Mouse (Mus musculus): ENCODE results near the gene Trpm3.

Trpm3 gene

DNA sequence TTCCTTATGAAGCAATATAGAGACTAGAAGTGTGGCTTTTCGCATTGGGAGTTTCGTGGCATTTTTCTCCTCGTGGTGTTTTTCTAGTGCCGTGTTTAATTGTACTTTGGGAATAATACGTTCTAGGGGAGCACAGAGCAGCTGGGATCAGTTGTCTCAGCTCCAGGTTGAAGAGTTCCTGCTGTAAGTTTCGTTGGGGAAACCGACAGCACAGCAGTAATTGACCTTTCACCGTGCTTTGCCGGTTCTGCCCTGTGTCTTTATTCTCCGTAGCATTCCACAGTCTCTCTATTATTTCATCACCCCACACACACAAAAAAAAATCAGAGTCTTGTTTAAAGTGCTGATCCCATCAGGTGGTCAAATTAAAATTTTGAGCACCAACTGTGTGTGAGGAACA is 496.8 kb downstream of the Trpm3 start:
- no peak for DNase-seq (ENCODE audit: low read depth)

DNA sequence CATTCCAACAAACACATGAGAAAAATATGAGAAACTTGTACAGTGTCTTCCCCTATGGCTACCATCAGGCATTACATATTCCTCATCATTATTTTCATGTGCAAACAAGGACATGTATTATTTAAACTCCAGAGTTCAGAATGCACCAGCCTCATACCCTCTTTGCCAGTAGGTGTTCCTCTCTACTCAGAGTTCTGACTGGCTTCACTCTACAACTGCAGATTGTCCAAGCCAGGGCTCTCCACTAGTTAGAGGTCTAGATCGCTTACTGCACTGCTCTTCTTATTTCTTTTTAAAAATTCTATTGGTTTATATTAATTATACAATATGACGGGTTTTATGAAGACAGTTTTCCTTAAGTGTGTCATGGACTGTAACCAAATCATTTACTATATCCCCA is 498.9 kb downstream of the Trpm3 start:
- no peak for DNase-seq (ENCODE audit: low read depth)

DNA sequence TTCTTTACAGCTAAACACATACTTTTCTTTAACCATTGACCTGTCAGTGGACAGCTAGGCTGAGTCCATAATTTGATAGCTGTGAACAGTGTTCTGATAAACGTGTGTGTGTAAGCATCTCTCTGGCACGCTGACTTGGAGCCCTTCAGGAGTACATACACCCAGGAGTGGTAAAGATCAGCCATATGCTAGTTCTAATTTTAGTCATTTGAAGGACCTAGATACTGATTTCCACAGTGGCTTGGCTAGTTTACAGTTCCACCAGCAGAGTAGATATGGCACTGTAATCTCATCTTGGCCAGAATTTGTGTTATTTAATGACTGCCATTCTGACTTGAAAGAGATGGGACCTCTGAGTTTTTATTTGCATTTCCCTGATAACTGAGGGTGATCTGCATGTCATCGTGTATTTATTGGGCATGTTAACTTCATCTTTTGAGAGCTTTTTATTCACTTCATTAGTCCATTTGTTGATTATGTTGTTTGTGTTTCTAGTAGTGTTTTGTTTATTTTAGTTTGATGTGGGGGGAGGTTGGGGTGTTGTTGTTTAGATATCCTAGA is 499.6 kb downstream of the Trpm3 start:
- no peak for DNase-seq (ENCODE audit: low read depth)

DNA sequence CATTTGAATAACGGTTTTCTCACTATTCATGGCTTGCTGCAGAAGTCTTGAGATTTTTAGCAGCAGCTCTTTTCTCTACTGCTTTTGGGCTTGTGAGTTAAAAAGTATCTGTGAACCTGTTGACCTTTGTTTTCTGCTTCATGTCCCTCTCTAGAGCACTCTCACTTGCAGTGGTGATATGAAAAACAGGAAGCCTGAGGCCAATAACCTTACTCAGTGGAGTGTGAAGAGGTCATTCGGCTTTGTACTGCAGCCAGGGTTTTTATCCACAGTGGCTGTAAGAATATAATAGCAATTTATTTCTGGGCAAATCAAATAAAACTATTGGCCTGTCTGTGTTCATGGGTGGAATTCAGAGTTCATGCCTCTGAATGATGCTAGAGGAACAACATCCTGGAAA is 503.3 kb downstream of the Trpm3 start:
- DNase-seq (ENCODE audit: low read depth), result no peak

DNA sequence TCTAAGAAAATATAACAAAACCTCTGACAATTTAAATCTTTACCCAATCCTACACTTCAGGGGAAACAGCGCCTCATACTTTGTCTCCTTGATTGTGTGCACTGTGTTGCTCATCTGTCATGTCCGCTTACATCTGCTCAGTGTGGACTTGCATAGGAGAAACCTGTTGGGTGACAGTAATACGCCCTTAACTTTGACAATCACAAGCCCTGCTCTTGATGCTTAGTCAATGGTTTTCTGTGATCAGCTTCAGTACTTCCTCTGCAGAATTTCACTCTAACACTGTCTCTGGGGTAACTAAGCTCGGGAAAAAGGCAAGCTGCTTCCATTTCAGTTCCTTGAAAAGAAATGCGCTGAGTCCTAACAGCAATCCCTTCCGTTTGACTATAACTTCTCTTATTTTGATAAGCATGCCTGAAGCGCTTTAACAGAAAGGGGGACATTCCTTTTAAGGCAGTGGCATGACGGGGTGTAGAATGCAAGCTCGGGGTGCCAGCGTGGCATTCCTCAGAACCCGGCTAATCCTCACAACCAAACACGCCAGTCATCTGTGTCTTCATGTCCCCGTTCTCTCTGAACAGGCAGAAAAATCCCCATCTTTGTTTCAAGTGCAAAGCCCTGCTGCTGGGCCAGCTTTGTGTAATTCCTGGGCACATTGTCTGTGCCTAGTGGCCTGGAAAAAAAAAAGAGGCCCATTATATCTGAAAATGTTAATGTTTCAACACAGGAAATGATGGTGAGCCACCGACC is 517.8 kb downstream of the Trpm3 start:
- DNase-seq (ENCODE audit: low read depth), result no peak

DNA sequence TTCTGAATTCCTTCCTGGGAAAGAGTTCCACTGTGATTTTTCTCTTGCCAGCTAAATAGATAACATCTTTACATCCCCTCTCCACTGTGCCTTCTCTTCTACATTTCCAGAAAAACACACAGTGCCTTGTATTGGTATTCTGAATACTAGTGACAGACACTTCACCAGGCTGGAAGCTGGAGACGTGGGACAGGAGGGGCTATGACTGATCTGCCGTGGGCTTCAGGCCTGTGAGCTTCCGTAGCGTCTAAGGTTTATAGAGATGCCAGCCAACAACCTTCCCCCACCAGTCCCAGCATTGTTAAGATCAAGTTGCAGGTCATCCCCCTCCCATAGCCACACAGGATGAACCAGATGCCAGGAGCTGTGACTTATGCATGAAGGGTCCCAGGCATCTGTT is 518.4 kb downstream of the Trpm3 start:
- no peak for DNase-seq (ENCODE audit: low read depth)

DNA sequence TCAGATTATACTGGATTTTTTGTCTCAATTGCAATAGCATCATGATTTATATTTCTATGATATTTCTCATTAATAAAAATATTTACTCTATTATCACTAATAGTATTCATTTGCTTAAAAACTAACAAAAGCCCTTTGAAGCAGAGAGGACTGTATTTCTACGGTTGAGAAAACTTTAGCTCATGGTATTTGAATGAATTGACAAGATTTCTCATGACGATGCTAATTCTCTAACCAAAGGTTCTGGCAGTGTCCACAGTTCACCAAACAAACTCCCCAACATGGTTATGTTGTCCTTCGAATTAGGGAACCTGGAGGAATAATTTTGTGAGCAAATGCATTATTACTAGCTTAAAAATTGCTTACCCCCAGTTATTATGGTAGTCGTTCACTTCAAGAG is 526.6 kb downstream of the Trpm3 start:
- no peak for DNase-seq (ENCODE audit: low read depth)

DNA sequence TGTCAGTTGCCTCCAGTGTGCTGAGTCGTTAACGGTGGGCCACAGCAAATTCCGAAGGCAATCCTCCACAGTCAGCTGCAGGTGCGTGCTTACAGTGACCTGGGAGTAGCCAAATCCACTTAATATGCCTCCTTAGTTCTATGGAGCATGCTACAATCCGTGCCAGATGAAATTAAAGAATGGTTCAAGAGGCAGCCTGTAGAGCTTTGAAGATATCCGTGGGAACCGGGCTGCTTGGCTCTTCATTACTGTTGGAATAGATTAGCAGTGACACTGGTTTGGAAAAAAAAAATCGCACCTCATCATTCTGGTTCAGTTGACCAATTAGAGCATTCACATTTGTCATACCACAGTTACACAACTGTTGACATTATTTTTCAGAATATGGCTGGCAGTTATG is 531.4 kb downstream of the Trpm3 start:
- no peak for DNase-seq (ENCODE audit: low read depth)

DNA sequence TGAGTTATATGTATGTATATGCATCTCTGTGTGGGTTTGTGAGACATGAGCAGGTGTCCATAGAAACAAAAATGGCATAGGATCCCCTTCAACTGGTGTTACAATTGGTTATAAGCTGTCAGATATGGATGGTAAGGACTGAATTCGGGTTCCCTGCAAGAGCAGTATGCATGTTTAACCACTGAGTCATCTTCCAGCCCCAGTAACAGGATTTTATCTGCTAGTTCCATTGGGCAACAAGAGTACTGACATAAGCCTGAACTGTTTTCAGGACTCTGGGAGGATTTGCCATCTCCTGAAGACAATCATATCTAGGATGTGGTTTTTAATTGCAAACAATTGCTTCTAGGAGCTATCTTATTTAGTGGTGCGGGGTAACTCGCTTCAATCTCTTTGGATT is 534.0 kb downstream of the Trpm3 start:
- no peak for DNase-seq (ENCODE audit: low read depth)

DNA sequence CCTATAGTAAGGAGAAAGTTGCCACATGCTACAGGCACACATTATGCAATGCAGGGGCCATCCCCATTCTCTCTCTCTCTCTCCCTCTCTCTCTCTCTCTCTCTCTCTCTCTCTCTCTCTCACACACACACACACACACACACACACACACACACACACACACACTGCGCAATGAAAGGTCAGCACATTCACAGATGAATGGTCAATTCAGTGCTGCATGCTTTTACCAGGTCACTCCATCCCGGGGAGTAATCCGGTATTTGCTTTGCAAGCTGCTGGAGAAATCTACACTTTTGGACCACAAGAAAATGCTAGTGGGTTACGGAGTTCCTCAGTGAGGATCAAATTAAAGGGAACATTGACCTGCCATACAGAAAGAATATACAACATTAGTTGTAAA is 537.4 kb downstream of the Trpm3 start:
- DNase-seq (ENCODE audit: low read depth), result no peak

DNA sequence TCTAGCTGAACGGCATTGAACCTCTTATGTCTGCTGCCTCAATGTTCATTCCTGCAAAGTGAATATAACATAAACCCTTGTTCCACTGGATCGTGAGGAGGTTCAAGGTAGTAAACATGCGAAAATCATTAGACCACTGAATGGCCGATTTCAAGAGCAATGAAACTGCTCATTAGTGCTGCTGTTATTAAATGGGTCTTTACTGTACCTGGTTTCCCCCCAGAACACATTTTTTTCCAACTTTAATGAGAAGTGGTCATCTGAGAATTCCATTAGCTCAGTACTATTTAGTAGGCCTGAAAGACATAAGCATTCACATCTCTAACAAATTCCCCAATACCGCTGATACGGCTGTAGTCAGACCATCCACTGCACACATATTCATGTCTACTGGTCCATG is 543.4 kb downstream of the Trpm3 start:
- no peak for DNase-seq (ENCODE audit: low read depth)

DNA sequence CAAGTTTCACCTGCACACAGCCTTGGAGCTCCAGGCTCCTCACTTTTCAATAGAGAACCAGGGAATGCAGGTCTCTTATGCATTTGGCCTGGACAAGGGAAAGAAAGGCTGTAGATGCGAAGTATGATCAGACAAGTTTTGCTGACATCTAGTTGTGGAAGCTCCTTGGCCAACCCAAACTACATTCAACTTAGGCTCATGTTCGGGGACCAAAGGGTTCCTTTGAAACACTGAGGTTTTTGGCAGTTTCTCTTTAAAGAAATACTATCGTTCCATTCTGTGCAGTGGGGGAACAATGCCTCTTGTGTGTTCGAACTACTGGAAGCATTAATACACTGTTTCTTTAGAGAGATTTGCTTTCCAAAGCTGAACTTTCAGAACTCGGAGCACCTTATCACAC is 553.1 kb downstream of the Trpm3 start:
- DNase-seq (ENCODE audit: low read depth), result no peak

DNA sequence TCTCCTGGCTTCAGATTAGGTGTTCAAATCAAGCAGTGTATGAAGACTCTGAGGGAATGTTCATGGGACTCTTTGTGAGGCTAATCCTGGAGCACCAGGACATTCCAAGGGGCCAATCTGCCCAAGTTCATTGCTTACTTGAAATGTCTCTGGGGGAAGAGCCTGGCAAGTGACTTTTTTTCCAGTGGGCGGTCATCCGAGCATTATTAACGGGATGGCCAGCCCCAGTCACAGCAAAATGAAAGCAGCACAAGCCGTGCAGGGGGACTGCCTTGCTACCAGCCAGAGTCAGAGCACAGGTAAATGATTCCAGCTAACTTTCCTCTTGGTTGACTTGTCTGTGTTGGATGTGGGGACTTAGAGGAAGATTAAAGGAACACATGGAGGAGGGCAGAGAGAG is 553.7 kb downstream of the Trpm3 start:
- no peak for DNase-seq (ENCODE audit: low read depth)

DNA sequence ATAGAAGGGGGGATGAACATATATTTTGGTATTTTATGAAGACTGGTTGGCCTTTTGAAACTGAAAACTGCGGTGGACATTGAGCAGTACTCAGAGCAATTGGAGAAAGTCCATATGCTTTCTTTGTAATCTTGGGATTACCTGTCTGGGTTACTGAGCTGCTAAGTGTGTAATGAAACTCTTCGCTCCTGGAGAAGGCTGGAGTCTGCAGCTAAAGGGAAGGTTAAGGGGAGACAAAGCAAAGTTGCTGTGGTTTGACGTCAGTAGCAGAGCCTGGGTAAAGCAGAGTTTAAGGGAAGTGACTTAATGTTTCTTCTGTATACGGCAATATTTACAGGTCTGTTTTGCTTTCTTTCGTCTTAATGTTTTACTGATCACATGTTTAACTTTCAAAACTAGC is 554.1 kb downstream of the Trpm3 start:
- no peak for DNase-seq (ENCODE audit: low read depth)

DNA sequence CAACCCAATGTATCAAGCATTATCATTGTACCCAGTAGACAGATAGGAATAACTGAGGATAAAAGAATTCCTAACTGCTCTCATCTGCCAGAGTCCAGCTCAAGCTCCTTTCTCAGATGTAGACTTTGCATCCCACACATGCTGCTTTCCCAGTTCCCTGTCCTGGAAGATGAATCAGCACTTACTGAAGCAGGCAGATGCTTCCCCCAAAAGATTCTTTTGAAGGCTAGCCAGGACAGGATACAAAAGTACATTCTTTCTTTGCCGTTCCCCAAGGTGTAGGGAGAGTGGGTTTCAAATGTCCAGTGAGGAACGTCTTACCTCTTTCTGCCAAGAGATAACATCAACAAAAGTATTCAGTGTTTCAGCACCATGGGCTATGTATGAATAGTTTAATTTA is 556.6 kb downstream of the Trpm3 start:
- DNase-seq (ENCODE audit: low read depth), result no peak

DNA sequence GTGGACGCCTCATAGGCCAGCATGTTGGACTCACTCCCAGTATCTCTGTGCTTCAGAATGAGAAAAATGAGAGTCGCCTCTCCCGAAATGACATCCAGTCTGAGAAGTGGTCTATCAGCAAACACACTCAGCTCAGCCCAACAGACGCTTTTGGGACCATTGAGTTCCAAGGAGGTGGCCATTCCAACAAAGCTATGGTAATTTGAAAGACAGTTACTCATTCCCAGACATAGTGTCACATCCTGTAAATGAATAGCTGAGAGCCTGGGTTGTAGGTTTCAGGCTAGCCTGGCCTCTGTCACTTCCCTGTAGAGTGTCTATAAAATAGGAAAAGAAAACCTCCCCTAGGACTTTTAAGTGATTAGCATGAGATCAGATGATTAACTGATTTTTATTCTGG is 559.9 kb downstream of the Trpm3 start:
- no peak for DNase-seq (ENCODE audit: low read depth)

DNA sequence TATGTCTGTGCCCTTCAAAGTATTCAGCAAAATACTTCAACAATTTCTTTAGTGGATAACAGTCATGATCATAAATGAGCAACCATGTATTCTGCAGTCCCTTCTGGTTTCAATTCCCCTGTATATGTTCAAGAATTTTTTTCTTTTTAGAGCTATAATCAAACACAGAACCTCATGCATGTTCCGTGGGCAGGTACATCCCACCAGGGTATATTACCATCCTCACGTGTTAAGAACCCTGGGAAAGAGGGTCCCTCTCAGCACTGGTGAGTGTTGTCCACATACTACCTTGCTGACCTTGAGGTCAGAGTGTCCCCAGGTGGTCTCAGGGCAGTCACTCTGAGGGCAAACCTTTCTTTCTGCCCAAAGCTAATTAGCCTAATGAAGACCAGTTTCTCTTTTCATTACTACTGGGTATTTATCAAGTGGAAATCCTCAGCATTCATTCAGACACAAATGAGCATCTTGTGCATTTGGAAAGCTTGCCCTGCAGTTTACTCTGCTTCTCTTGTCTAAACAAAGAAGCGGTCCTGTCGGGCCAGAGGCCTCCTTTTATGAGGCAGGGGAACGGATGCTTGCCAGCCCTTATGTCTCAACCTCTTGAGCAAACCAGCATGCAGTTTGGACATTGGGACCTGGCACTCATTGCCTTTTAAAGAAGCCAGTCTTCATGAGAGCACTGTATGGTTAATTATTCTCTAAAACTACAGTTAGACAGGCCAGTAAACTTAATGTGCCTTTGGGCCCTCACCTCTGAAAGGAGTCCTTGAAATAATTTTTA is 562.2 kb downstream of the Trpm3 start:
- DNase-seq (ENCODE audit: low read depth), result no peak

DNA sequence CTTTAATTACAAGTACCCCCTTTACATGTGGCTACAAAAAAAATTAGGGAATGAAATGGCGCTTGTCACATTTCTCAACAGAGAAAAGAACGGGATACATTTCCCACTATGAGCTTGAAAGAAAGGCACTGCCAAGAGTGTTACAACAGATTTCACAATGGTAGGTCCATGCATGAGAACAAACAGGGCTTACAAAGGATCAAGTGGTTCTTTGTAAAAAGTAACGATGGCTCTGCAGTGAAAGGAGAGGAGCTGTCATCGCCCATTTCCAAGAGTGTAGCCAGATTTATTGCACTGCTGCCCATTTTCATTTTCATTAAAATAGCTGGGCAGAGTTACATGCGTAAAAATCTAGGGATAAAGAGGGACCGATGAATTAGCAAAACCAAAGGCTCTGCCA is 565.0 kb downstream of the Trpm3 start:
- DNase-seq (ENCODE audit: low read depth), result no peak

DNA sequence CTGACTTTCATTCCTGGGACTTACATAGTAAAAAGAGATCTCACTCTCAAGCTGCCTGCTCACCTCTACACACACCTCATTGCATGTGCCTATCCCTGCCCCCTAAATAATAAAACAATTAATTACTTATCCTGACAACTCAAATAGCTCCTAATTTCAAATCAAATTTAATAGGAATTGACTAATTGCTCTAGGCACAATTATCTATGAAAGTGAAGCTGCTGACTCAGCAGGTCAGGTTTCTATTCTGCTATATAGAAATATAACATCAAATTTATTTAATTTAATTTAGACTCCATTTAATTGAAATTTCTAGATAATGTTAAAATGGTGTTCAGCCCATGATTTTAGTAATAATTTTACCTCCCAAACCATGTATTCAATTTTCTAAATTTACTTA is 566.6 kb downstream of the Trpm3 start:
- DNase-seq (ENCODE audit: low read depth), result no peak

DNA sequence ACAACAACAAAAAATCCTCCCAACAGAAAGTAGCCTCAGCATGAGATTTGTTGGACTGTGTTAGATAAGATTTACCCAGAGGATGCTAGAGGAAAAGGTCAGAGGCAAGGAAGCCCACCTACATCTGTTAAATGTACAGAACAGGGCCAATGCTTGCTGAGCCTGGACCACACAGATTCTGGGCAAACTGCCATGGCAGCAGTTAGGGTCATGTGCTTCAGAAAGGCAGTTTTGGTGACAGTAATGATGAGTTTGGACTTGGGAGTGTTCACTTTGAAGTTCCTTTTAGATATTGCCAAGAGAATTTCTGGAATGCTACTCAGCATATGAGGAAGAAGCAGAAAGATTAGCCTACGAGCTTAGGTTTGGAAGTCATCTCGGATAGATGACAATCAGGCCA is 580.2 kb downstream of the Trpm3 start:
- no peak for DNase-seq (ENCODE audit: low read depth)

DNA sequence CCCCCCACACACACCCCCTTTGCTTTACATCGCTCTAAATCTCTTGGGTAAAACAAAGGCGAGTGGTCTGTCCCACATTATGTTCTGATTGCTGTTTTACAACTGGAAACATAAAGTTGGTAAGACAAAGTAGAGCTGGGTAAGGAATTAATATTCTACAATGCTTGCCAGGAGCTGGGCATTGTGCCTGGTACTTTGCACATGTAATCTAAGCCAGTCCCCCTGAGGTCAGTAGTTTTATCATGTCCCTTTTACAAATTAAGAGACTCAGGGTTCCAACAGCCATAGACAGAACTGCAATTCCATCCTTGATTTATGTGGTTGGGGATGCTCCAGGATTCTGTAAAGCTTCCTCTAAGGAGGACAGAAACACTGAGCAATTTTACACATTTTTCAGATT is 591.0 kb downstream of the Trpm3 start:
- DNase-seq (ENCODE audit: low read depth), result no peak

DNA sequence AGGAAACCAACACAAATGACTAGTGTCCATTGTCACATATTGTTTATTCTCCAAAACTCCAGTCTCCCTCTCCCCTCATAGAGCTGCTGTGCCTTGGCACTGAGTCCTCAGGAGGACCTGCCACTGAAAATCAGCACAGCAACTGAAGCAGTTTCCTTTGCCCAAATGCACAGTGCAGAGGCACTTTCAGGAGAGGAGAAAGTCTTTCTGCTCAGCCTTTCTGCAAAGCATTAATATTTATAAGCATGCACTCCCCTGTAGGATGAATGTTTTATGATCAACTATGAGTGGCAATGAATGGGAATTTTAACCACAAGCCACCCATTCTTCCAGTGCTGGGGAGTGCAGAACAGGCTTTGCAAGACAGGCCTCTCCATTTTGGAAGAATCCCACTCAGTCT is 592.1 kb downstream of the Trpm3 start:
- DNase-seq (ENCODE audit: low read depth), result no peak

DNA sequence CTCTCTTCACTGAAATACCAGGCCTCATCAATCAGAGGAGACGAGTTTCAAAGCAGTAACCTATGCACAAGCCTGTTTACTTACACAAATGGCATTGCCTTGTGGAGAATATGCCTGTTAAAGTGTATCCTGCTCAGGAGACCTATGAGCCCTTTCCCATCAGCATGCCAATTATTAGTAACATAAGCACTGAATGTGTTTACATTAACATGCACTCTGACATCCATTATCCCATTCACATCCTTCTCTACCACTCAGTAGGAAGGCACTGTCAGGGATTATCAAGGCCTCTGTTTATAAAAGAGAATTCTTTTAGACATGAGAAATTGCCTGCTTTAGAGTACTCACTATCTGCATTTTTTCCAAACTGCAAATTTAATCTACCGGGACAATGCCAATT is 598.0 kb downstream of the Trpm3 start:
- DNase-seq (ENCODE audit: low read depth), result no peak

DNA sequence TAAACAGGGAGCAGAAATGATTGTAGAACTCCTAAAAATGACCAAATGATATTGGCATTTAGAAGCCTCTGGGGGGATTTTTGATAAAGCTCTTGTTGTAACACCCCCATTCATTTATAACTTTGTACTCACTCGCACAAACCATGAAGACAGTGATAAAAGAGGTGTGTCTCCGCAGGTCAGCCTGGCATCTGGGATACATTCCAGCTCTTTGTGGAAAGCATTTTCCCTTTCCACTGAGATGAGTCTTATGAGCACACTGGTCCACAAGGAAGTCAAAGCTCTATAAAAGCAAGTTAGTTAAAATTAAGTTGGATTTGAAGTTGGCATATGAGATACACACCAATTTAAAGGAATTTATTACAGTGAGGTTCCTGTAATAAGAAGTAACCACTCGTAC is 600.4 kb downstream of the Trpm3 start:
- no peak for DNase-seq (ENCODE audit: low read depth)

All from induced T-regulatory cell, adult 2 months (primary cell).